Mouse (Mus musculus): ENCODE results near the gene Gm29797. TPM values are rescaled to one million over a fixed set of nuclear protein-coding genes. Genes with fewer than 3 reads are reported as not detected.

Gm29797 gene
- polyA plus RNA-seq, 1 experiment from 2014 or later, result 0.27 TPM

DNA sequence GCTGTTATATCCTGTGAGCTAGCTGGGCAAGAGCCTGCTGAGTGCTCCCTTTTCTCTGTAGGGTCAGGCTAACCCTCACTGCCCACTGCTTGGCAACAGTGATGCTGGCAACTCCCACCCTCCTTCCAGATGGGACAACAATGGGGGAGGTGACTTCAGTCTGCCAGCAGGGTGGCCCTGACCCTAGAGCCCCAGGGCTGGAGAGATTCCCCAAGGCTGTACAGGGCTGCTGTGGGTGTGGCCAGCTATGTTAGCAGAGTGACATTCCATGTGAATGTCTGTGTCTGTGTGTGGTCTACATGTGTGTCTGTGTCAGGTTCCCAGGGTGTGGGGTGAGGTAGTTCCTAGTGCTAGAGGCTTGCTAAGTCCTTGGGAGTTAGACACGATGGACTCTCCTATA lies 16.7 kb downstream of the Gm29797 start:
- no peaks in the 10 kb centered on the region for H3K9me3 ChIP-seq
- no peak overlapping the region for H3K4me2 ChIP-seq
- no peaks in the 10 kb centered on the region for H3K36me3 ChIP-seq
- peaks cover 31% of the 10 kb centered on the region for H3K4me1 ChIP-seq
- H3K27ac ChIP-seq (replicated peaks), result no peak overlapping the region
- no peak for ATAC-seq (ENCODE audit: extremely low read depth, insufficient number of reproducible peaks, low FRiP score, low TSS enrichment)
- WGBS, result 35% methylated on average over 1 of the region's 1 CpGs
- no peak overlapping the region for H3K9ac ChIP-seq
- H3K27me3 ChIP-seq (replicated peaks), result peaks cover 65% of the 10 kb centered on the region
- no peak overlapping the region for H3K4me3 ChIP-seq

DNA sequence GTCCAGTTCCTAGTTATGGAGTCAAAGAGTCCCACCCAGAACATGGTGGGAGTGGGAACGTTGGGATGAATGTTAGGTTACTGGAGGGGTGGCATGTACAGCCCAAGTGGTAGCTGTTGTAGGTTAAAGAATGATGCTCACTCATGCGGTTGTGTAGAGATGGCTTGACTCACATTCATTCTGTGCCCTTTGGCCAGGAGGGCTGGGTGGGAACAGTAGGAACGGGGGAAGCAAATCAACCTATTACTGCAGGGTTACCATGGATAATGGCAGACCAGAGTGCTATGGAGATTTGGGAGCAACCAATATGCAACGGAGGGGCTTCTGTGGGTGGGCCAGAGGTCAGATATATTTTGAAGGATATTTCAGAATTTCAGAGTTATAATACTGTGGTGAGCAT lies 18.1 kb downstream of the Gm29797 start:
- peak overlapping the region; percentile 63; the same call in 1 of the 2 replicates for H3K4me2 ChIP-seq

DNA sequence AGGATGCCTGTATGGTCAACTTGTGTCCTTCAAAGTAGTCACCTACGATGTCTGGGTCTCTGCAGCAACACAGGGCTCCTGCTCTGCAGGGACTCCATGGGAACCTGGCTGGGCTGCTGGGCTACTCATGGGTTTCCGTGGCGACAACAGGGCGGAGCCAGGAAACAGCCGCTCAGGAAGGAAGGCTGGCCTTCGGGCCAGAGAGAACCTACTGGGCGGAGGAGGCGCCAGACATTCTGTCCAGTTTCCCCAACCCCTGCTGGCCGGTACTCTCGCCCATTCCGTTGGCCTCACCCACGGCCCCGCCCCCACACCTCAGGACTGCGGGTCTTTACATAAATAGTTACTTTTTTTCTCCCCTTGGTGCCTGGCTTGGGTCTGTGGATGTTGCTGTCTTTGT lies 18.6 kb downstream of the Gm29797 start:
- ATAC-seq (ENCODE audit: extremely low read depth, insufficient number of reproducible peaks, low FRiP score, low TSS enrichment), result peak; percentile 12; the same call in 1 of the 2 replicates
- Histone ChIP-seq H3K27ac (replicated peaks) (peak overlapping the region; percentile 74), H3K9me3 (no peaks in the 10 kb centered on the region), H3K4me3 (peak overlapping the region; percentile 28), H3K9ac (peak overlapping the region; percentile 63), H3K36me3 (no peaks in the 10 kb centered on the region), H3K4me1 (peaks cover 32% of the 10 kb centered on the region), H3K27me3 (replicated peaks) (peaks cover 46% of the 10 kb centered on the region), H3K4me2 (peak overlapping the region; percentile 63)
- WGBS, result 2% methylated on average over 14 of the region's 14 CpGs

More for the DNA sequence above, 18.1 kb downstream of the Gm29797 start:
- peaks cover 37% of the 10 kb centered on the region for H3K4me1 ChIP-seq
- WGBS, result 76% methylated on average over 4 of the region's 4 CpGs
- H3K36me3 ChIP-seq, result no peaks in the 10 kb centered on the region
- ATAC-seq (ENCODE audit: extremely low read depth, insufficient number of reproducible peaks, low FRiP score, low TSS enrichment), result no peak
- H3K9me3 ChIP-seq, result no peaks in the 10 kb centered on the region
- H3K27me3 ChIP-seq (replicated peaks), result peaks cover 51% of the 10 kb centered on the region
- peak overlapping the region; percentile 74; the same call in 1 of the 2 replicates for H3K27ac ChIP-seq (replicated peaks)
- no peak overlapping the region for H3K9ac ChIP-seq
- no peak overlapping the region for H3K4me3 ChIP-seq

DNA sequence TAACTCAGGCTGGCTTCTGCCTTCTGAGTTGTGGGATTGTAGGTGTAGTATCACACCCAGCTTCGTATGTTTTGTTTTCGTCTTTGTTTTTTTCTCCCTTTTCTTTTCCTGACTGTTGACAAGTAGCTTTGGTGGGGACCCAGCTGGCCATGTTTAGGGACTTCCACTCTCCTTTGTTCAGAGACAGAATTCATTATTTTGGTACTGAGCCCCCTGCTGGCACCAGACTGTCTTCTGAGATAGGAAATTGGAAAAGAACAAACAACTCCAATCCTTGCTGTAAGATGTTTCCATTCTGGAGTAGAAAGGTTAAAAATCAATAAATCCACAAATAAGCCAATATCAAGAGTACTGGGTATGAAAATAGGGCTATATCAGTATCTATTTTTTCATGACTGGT lies 19.6 kb downstream of the Gm29797 start:
- 39% methylated on average over 2 of the region's 2 CpGs for WGBS
- H3K4me3 ChIP-seq, result no peak overlapping the region
- H3K27me3 ChIP-seq (replicated peaks), result peaks cover 36% of the 10 kb centered on the region
- ATAC-seq (ENCODE audit: extremely low read depth, insufficient number of reproducible peaks, low FRiP score, low TSS enrichment), result no peak
- peak overlapping the region; percentile 74 for H3K27ac ChIP-seq (replicated peaks)
- no peaks in the 10 kb centered on the region for H3K9me3 ChIP-seq
- 0 out of 2 replicates have a peak overlapping the region, but pooled peaks have one; percentile 63 for H3K4me2 ChIP-seq
- no peak overlapping the region for H3K9ac ChIP-seq
- peaks cover 32% of the 10 kb centered on the region for H3K4me1 ChIP-seq
- H3K36me3 ChIP-seq, result no peaks in the 10 kb centered on the region

DNA sequence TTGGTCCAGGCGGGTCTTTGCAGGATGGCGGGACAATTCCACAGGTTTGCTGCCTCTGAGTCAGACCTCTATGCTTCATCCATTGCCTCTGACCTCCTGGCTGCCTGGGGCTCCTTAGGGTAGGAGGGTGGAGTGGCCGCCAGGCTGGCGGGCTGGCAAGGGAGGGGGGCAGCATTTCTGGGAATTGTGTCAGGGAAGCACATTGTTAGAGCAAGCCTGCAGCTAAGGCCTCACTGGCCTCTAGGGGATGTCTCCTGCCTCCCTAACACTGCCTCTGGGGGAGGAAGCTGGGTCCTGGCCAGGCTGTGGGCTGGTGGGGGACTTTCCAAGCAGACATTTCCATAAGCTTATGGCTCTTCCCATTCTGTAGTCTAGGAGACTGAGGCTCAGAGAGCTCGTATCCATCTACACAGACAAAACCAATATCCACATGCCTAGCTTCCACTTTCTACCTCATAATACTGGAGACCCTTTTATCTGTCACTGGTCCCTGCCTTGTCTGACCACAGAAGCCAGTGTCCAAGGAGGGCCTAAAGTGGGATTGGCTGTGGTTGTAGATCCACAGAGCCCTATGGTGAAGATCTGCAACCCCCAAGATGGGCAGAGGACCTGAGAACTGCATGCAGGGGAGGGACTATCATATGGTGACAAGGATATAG lies 20.4 kb downstream of the Gm29797 start:
- WGBS, result 50% methylated on average over 5 of the region's 5 CpGs
- no peak for ATAC-seq (ENCODE audit: extremely low read depth, insufficient number of reproducible peaks, low FRiP score, low TSS enrichment)

DNA sequence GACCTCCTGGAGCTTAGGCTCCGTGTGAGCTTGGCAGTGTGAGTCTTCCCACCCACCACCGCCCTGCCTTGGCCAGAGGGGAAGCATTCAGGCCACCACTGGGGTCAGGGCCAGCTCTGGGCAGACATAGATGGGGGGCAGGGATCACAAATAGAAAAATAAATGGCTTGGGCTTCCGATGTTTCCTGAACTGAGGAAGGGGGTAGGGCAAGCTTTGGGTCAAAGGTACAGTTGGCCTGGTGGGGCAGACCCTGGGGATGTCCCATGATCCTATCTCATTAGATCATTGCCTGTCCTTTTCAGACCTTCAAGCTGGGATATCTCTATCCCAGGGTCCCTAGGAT lies 20.9 kb downstream of the Gm29797 start:
- no peak overlapping the region for H3K9ac ChIP-seq
- H3K4me2 ChIP-seq, result no peak overlapping the region
- 43% methylated on average over 3 of the region's 3 CpGs for WGBS
- no peaks in the 10 kb centered on the region for H3K9me3 ChIP-seq
- H3K4me1 ChIP-seq, result peaks cover 28% of the 10 kb centered on the region
- no peak for ATAC-seq (ENCODE audit: extremely low read depth, insufficient number of reproducible peaks, low FRiP score, low TSS enrichment)
- peak overlapping the region; percentile 74 for H3K27ac ChIP-seq (replicated peaks)
- no peak overlapping the region for H3K4me3 ChIP-seq
- H3K36me3 ChIP-seq, result no peaks in the 10 kb centered on the region
- peaks cover 23% of the 10 kb centered on the region for H3K27me3 ChIP-seq (replicated peaks)

More for the DNA sequence above, 20.4 kb downstream of the Gm29797 start:
- Histone ChIP-seq H3K36me3 (no peaks in the 10 kb centered on the region), H3K27me3 (replicated peaks) (peaks cover 28% of the 10 kb centered on the region), H3K27ac (replicated peaks) (peak overlapping the region; percentile 74), H3K9ac (no peak overlapping the region), H3K4me1 (peaks cover 28% of the 10 kb centered on the region), H3K4me3 (no peak overlapping the region), H3K9me3 (no peaks in the 10 kb centered on the region), H3K4me2 (no peak overlapping the region)

DNA sequence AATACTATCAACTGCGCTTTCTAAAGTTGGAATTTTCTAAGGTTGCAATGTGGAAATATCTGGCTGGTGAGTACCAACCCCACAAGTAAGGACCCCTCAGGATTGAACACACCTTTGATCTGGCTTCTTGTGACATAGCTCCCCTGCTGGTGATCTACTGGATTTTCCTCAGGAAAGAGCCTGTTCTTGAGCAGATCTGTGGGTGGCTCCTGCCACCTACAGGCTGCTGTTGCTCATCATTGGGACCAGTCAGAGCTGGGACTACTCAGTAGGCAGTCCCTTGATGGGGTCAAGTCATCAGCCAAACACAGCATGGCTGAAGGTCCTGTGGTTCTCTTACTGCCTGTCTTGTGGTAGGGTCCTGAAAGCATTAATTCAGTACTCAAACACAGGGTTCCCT lies 21.9 kb downstream of the Gm29797 start:
- 0 out of 2 replicates have a peak, but pooled peaks have one; percentile 35 for ATAC-seq (ENCODE audit: extremely low read depth, insufficient number of reproducible peaks, low FRiP score, low TSS enrichment)
- H3K4me3 ChIP-seq, result no peak overlapping the region
- H3K4me2 ChIP-seq, result no peak overlapping the region
- no peaks in the 10 kb centered on the region for H3K9me3 ChIP-seq
- H3K9ac ChIP-seq, result no peak overlapping the region
- H3K27me3 ChIP-seq (replicated peaks), result peaks cover 13% of the 10 kb centered on the region
- WGBS, result 38% methylated on average over 1 of the region's 1 CpGs
- no peaks in the 10 kb centered on the region for H3K36me3 ChIP-seq
- H3K27ac ChIP-seq (replicated peaks), result no peak overlapping the region
- peaks cover 28% of the 10 kb centered on the region for H3K4me1 ChIP-seq

DNA sequence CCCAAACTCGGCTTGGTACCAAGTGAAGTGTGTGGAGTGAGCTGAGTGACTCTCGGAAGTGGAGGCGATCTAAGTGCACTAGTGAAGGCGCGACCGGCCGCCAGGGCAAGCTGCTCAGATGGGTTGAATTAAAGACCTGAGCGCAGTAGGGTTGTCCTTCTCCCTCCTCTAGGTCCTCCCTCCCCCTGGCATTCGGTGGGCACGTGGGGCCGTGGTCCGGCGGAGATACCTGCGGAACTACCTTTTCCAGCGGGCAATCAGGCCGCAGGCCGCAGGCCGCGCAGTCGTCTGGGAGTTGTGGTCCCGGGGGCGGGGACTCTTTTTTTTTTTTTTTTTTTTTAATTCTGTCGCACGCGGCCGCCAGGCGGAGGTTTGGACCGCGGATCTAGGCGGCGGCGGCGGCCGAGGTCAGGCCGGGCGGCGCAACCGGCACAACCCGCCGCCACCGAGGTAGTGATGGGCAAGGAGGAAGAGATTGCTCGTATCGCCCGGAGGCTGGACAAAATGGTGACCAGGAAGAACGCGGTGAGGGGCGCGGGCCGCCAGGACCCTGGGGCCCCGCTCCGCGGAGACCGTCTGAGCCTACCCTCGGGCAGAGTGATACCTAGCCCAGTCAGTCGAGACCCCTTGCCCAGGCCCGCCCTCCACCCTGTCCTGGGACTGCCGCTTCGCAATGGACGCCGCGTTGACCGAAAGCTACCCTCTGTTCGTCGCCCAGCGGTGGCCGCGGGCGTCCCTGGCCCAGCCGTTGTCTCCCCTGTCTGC lies 23.3 kb downstream of the Gm29797 start, which contains the start of gene Tcea2:
Gene Tcea2 (plus strand): TSS at position 360 of the 765 bp plus-strand sequence.
- Histone ChIP-seq H3K4me2 (peak within 1 kb of the TSS; percentile 94), H3K9me3 (no peaks in the 10 kb centered on the region), H3K4me3 (peak within 1 kb of the TSS; percentile 80), H3K9ac (peak within 1 kb of the TSS; percentile 96), H3K36me3 (no peaks in the 10 kb centered on the region), H3K4me1 (peaks cover 27% of the 10 kb centered on the region), H3K27me3 (replicated peaks) (peaks cover under 1% of the 10 kb centered on the region; the same call in 1 of the 2 replicates), H3K27ac (replicated peaks) (peak within 1 kb of the TSS; percentile 67)
- under 1% methylated on average over 51 of the region's 69 CpGs for WGBS
- ATAC-seq (ENCODE audit: extremely low read depth, insufficient number of reproducible peaks, low FRiP score, low TSS enrichment), result peak; percentile 31; the same call in 1 of the 2 replicates

DNA sequence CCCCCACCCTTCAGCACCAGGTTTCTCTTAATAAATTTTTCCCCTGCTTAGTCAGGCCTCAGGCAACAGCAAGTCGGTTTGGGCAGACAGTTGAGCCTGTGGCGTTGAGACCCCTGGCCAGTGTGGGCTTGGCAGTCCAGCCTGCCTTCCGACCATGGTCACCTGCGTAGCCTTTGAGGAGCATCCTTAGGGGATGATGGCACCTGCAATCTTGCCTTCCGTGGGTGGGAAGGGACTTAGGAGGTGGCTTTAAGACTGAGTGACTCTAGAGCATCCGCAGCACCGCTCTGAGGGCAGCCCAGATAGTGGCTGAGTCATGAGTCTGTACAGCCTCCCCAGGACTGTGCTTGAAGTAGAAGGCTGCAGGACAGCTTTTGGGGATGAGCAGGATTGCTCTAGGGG lies 23.9 kb downstream of the Gm29797 start:
- WGBS, result 17% methylated on average over 7 of the region's 7 CpGs
- Histone ChIP-seq H3K4me1 (peaks cover 21% of the 10 kb centered on the region), H3K4me3 (peak overlapping the region; percentile 80), H3K9ac (peak overlapping the region; percentile 96), H3K9me3 (no peaks in the 10 kb centered on the region), H3K4me2 (peak overlapping the region; percentile 94), H3K27ac (replicated peaks) (peak overlapping the region; percentile 63), H3K36me3 (peaks cover 2% of the 10 kb centered on the region), H3K27me3 (replicated peaks) (no peaks in the 10 kb centered on the region)
- ATAC-seq (ENCODE audit: extremely low read depth, insufficient number of reproducible peaks, low FRiP score, low TSS enrichment), result no peak

DNA sequence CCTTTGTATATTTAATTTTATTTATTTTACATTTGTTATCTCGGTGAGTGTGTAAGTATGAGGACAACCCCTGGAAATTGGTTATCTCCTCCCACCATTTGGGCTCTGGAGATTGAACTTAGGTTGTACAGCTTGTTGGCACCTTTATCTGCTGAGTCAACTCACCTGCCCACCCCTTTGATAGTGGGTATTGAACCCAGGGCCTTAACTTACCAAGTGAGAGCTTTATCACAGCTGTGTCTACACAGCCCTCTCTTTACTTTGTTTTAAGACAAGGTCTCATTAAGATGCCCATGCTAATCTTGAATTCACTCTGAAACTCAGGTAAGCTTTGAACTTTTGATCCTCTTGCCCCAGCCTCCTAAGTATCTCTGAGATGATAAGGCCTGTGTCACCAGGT lies 25.1 kb downstream of the Gm29797 start:
- ATAC-seq (ENCODE audit: extremely low read depth, insufficient number of reproducible peaks, low FRiP score, low TSS enrichment), result no peak
- H3K27me3 ChIP-seq (replicated peaks), result no peaks in the 10 kb centered on the region
- H3K27ac ChIP-seq (replicated peaks), result no peak overlapping the region
- peaks cover 16% of the 10 kb centered on the region for H3K4me1 ChIP-seq
- no peak overlapping the region for H3K4me2 ChIP-seq
- 71% methylated on average over 1 of the region's 1 CpGs for WGBS
- no peak overlapping the region for H3K9ac ChIP-seq
- H3K4me3 ChIP-seq, result no peak overlapping the region
- H3K9me3 ChIP-seq, result no peaks in the 10 kb centered on the region
- peaks cover 15% of the 10 kb centered on the region for H3K36me3 ChIP-seq

DNA sequence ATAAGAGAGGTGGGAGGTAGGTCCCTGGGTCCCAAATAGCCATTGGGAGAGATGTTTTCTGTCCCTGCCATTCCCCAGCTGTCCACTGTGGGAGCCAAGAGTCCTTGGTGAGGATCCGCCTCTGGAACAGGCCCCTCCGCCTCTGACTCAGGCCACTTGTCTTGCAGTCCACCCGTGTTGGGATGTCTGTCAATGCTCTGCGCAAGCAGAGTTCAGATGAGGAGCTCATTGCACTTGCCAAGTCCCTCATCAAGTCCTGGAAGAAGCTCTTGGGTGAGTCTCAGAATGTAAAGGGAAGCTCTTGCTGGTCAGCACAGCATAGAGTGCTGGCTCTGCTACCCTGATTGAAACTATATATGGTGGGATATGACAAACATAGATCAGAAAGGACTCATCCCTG lies 26.5 kb downstream of the Gm29797 start:
- Histone ChIP-seq H3K4me3 (no peak overlapping the region), H3K4me2 (no peak overlapping the region)
- WGBS, result 49% methylated on average over 4 of the region's 4 CpGs

More for the DNA sequence above, 26.5 kb downstream of the Gm29797 start:
- peaks cover 16% of the 10 kb centered on the region for H3K4me1 ChIP-seq
- H3K9ac ChIP-seq, result no peak overlapping the region
- no peak overlapping the region for H3K27ac ChIP-seq (replicated peaks)
- ATAC-seq (ENCODE audit: extremely low read depth, insufficient number of reproducible peaks, low FRiP score, low TSS enrichment), result no peak
- H3K36me3 ChIP-seq, result peaks cover 29% of the 10 kb centered on the region
- no peaks in the 10 kb centered on the region for H3K9me3 ChIP-seq
- H3K27me3 ChIP-seq (replicated peaks), result no peaks in the 10 kb centered on the region

All from heart, embryonic 13.5 days (tissue).